Mouse (Mus musculus) neural tube, embryonic 12.5 days (tissue): ENCODE measurements around the gene Rab1a. TPM values are rescaled to one million over a fixed set of nuclear protein-coding genes. Genes with fewer than 3 reads are reported as not detected.

Experiments used
- ATAC-seq: fragments of 200-750 bp; cut with Nextera tagmentation; 2 replicates; pipeline ENCODE4 v1.8.0; 2017; ENCODE audit warnings: low read depth, mild to moderate bottlenecking, moderate TSS enrichment, moderate library complexity; ENCODE audit not compliant: low FRiP score
- H3K27ac ChIP-seq: fragments of 300-500 bp; sonication (generic); 2 replicates; pipeline ENCODE4 v1.5.1; 2016
- H3K27me3 ChIP-seq: fragments of 300-500 bp; sonication (generic); replicated peaks from 2 replicates; pipeline ENCODE4 v1.6.1; 2016; ENCODE audit warnings: mild to moderate bottlenecking
- H3K36me3 ChIP-seq: fragments of 300-500 bp; sonication (generic); 2 replicates; pipeline ENCODE4 v1.6.1; 2016; ENCODE audit warnings: mild to moderate bottlenecking
- H3K4me1 ChIP-seq: fragments of 300-500 bp; sonication (generic); 2 replicates; pipeline ENCODE4 v1.6.1; 2016
- H3K4me2 ChIP-seq: fragments of 300-500 bp; sonication (generic); replicated peaks from 2 replicates; pipeline ENCODE4 v1.6.1; 2016; ENCODE audit warnings: mild to moderate bottlenecking
- H3K4me3 ChIP-seq: fragments of 300-500 bp; sonication (generic); 2 replicates; pipeline ENCODE4 v1.5.1; 2016
- H3K9ac ChIP-seq: fragments of 300-500 bp; sonication (generic); 2 replicates; pipeline ENCODE4 v1.6.1; 2016; ENCODE audit warnings: mild to moderate bottlenecking
- H3K9me3 ChIP-seq: fragments of 300-500 bp; sonication (generic); 2 replicates; pipeline ENCODE4 v1.6.1; 2016; ENCODE audit warnings: mild to moderate bottlenecking
- WGBS: fragments of 180-500 bp; shearing (Covaris S2); methylation state at CpG from one replicate; pipeline ENCODE4 v1.1.7; 2016; 5-methylcytosine and 5-hydroxymethylcytosine counted together
- polyA plus RNA-seq: library from polyadenylated mRNA; unstranded; fragments of >200 nt; fragmentation: Nextera tagmentation; extraction: Ambion mirVana; gene quantifications from 2 replicates; pipeline ENCODE4 v1.2.1, GENCODE M21; 2016

Rab1a gene
- polyA plus RNA-seq, 1 experiment from 2014 or later: 293 TPM

DNA sequence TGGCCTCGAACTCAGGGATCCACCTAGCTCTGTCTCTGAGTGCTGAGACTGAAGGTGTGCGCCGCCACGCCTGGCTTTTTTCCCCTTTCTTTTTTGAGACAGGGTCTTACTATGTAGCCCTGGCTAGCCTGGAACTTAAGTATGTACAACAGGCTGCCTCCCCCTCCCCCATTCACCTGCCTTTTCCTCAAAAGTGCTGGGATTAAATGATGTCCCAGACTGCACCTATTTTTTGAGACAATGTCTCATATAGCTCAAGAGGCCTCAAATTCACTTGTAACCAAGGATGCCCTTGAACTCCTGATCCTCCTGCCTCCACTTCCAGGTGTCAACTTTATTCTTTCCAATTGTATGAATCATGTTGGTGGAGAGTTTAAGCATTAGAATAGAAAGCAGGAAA lies 24.7 kb downstream of the Rab1a start:
- peaks cover 60% of the 10 kb centered on the region for H3K36me3 ChIP-seq
- 97% methylated on average over 4 of the region's 4 CpGs for WGBS
- no peaks in the 10 kb centered on the region for H3K9me3 ChIP-seq

DNA sequence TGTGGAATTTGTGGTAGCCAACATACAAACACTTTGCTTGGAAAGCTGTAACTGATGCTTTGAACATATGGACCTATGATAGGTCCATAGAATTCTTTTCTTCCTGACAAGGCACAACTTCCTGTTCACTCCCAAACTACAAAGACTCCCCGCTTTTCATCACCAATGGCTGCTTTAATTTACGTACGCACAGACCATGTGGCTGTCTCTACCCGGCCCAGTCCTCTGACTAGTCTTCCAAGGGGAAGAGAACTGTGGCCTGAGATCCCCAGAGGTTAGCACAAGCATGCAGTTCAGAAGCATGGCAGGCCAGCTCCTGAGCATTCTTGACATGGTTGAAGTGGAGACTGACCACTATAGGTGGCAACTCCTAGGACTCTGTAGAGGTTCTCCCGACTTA lies 27.4 kb downstream of the Rab1a start:
- Histone ChIP-seq H3K9ac (no peak overlapping the region), H3K9me3 (no peaks in the 10 kb centered on the region), H3K27me3 (no peaks in the 10 kb centered on the region), H3K27ac (no peak overlapping the region), H3K4me2 (no peak overlapping the region), H3K4me1 (no peaks in the 10 kb centered on the region), H3K36me3 (peaks cover 65% of the 10 kb centered on the region), H3K4me3 (no peak overlapping the region)
- ATAC-seq: no peak
- WGBS: 86% methylated on average over 5 of the region's 5 CpGs

More for the DNA sequence above, 24.7 kb downstream of the Rab1a start:
- Histone ChIP-seq H3K4me1 (no peaks in the 10 kb centered on the region), H3K4me3 (no peak overlapping the region), H3K9ac (no peak overlapping the region), H3K4me2 (no peak overlapping the region), H3K27me3 (no peaks in the 10 kb centered on the region), H3K27ac (no peak overlapping the region)
- ATAC-seq: no peak

DNA sequence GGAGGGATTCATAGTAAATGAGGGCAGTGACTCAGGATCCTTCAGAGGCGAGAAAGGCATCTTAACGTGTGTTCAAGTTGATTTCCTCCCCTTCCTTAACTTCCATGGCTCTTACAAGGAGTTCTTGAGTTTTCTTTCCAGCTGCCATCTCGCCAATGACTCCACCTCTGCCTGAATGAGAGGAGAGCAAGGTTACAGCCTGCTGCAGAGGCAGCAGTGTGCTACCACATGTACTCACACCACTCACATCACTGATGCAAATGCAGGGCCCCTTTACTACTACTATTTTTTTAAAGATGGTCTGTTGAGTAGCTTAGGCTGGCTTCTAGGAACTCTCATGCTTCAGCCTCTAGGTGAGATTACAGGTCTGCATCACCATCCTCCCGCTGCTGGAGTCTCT lies 28.1 kb downstream of the Rab1a start:
- peaks cover 64% of the 10 kb centered on the region for H3K36me3 ChIP-seq
- H3K27me3 ChIP-seq: no peaks in the 10 kb centered on the region
- H3K9ac ChIP-seq: no peak overlapping the region
- no peak overlapping the region for H3K27ac ChIP-seq
- H3K4me2 ChIP-seq: no peak overlapping the region
- 87% methylated on average over 4 of the region's 4 CpGs for WGBS
- no peak overlapping the region for H3K4me3 ChIP-seq
- no peak for ATAC-seq
- no peaks in the 10 kb centered on the region for H3K9me3 ChIP-seq
- no peaks in the 10 kb centered on the region for H3K4me1 ChIP-seq

DNA sequence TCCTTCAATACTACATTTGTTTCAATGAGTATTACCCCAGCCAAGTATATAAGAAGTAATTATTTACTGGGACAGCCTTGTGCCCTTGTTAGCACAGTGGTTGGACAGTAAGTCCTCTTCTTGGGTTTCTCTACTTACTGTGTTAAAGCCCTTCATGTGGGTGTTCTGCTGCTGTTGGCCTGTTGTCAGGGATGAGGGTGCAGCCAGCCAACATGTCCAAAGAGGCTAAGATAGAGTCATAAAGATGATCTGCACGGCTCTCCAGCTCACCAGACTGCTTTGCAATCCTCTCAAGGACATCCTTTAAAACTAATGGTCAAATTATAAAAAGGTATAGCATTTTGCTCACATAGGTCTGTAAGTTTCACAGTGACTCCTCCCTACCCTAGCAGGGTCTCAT lies 29.1 kb downstream of the Rab1a start:
- ATAC-seq: no peak
- Histone ChIP-seq H3K4me3 (no peak overlapping the region), H3K27ac (no peak overlapping the region), H3K4me1 (no peaks in the 10 kb centered on the region), H3K4me2 (no peak overlapping the region), H3K9me3 (no peaks in the 10 kb centered on the region), H3K27me3 (no peaks in the 10 kb centered on the region), H3K36me3 (peaks cover 66% of the 10 kb centered on the region), H3K9ac (no peak overlapping the region)
- WGBS: 95% methylated on average over 1 of the region's 1 CpGs

DNA sequence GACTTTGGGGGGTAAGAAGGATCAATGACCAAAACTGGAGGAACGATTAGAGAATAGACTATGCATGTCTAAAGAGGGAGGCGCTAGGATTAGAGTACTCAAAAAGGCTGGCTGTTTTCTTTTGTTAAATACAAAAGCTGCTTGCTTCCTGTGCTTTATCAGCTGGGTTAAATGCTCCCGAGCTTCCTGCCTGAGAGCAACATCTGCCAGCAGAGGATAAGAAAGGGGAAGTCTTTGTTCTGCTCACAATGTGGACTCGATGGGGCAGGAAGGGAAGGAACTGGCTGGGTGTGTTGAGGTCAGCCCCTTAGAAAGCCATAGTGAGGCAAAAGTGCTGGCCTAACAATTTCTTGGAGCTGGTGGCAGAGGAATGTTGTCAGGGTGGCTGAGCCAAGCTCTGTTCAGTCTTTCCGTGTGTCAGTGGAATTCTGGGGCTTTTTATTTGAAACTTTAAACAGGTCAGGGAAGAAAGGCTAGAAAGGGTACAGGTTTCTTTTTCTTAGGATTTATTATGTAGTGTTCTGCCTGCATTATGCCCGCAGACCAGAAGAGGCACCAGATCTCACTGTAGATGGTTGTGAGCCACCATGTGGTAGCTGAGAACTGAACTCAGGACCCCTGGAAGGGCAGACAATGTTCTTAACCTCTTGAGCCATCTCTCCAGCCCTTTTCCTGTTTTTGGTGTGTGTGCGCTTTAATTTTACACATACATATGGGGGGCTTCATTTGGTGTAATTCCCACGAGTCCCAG lies 30.1 kb downstream of the Rab1a start:
- Histone ChIP-seq H3K4me2 (no peak overlapping the region), H3K27ac (no peak overlapping the region), H3K4me3 (no peak overlapping the region), H3K4me1 (no peaks in the 10 kb centered on the region), H3K9ac (no peak overlapping the region), H3K36me3 (peaks cover 67% of the 10 kb centered on the region), H3K27me3 (no peaks in the 10 kb centered on the region), H3K9me3 (no peaks in the 10 kb centered on the region)
- 51% methylated on average over 8 of the region's 8 CpGs for WGBS
- no peak for ATAC-seq

DNA sequence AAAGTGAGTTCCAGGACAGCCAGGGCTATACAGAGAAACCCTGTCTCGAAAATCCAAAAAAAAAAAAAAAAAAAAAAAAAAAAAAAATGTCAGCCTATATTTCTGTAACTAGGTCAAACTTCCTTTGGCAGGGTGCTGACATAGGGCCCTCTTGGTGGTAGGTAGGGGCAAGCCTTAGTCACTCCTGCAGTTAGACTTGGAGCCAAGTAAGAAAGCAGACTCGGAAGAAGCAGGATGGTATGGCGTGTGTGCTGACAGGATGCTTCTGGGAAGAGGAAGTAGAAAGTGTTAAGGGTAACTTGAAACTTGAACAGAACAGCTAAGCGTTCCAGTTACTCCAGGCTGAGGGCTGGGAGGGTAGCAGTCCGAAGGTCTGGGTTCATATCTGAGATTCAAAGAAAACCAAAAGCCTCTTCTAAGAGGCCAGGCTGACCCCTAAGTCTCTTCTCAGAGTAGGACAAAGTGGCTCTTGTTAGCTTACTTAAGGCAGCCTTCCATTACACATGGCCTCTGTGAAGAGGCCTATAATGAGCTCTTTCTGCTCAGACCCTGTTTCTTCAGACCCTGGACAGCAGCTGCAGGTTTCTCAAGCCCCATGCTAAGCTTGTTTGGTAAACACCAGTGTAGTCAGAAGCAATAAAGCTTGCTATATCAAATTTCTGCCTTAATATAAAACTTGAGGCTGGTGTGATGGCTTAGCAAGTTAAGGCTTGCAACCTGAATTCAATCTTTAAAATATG lies 31.0 kb downstream of the Rab1a start:
- no peak for ATAC-seq
- 81% methylated on average over 5 of the region's 5 CpGs for WGBS
- H3K36me3 ChIP-seq: peaks cover 76% of the 10 kb centered on the region
- no peaks in the 10 kb centered on the region for H3K4me1 ChIP-seq
- no peaks in the 10 kb centered on the region for H3K9me3 ChIP-seq
- no peak overlapping the region for H3K9ac ChIP-seq
- H3K27ac ChIP-seq: no peak overlapping the region
- no peak overlapping the region for H3K4me3 ChIP-seq
- H3K4me2 ChIP-seq: no peak overlapping the region
- H3K27me3 ChIP-seq: no peaks in the 10 kb centered on the region

DNA sequence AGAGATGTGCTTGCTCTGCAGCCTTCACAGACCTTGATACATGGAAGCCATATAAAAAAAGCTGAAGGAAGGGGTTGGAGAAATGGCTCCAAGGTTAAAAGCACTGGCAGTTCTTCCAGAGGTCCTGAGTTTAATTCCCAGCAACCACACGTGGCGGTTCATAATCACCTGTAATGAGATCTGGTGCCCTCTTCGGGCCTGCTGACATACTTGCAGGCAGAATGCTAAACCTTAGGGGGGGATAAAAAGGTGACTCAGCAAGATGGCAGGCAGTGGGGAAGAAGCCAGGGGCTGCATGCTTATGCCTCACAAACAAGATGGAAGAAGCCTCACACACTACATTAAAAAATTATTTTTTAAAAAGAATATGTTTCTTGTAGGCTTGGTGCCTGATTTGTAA lies 33.0 kb downstream of the Rab1a start:
- Histone ChIP-seq H3K27ac (no peak overlapping the region), H3K4me3 (no peak overlapping the region), H3K4me2 (no peak overlapping the region), H3K27me3 (no peaks in the 10 kb centered on the region), H3K4me1 (no peaks in the 10 kb centered on the region), H3K9ac (no peak overlapping the region), H3K36me3 (peaks cover 83% of the 10 kb centered on the region), H3K9me3 (no peaks in the 10 kb centered on the region)
- WGBS: 74% methylated on average over 3 of the region's 3 CpGs
- ATAC-seq: no peak

DNA sequence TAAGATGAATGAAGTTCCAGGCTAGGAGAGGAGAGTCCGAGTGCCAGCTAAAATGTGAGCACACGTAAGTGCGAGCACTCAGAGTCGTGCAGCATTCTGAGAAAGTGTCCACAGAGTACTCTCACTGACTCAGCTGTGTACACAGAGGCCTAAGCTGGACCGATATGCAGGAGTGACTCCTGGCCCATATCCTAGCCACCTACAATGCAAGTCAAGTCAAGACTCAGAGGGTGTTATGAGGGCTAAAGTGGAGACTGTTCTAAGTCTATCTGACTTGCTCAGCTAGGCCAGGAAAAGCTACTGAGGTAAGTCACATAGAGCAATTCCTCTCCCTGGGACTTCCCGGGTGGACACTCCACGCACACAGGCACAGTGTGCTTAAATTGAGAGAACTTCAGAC lies 35.8 kb downstream of the Rab1a start:
- 94% methylated on average over 7 of the region's 7 CpGs for WGBS
- Histone ChIP-seq H3K4me3 (no peak overlapping the region), H3K9me3 (no peaks in the 10 kb centered on the region), H3K9ac (no peak overlapping the region), H3K4me2 (no peak overlapping the region), H3K27me3 (no peaks in the 10 kb centered on the region), H3K4me1 (no peaks in the 10 kb centered on the region), H3K36me3 (peaks cover 85% of the 10 kb centered on the region), H3K27ac (no peak overlapping the region)
- no peak for ATAC-seq

DNA sequence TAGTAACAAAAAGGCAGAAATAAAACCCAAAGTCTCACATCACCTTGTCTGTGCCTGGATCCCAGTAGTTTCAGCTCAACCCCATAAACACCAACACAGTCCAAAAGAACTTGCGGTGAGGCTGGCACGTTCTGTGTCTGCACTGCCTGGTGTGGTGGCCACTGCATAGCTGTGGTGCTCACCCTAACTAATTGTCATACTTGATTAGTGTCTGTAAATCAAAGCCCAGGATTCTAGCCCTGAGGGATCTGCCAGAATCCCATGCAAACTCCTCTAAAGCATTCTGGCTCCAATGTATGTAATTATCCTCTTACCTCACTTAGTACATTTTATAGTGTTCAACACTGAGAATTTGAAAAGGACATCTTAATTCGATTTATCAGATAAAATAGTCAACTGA lies 36.7 kb downstream of the Rab1a start:
- Histone ChIP-seq H3K9ac (no peak overlapping the region), H3K4me1 (0 out of 2 replicates have a peak, but pooled peaks cover under 1% of the 10 kb centered on the region), H3K9me3 (no peaks in the 10 kb centered on the region), H3K4me2 (no peak overlapping the region), H3K4me3 (no peak overlapping the region), H3K27me3 (no peaks in the 10 kb centered on the region), H3K36me3 (peaks cover 77% of the 10 kb centered on the region), H3K27ac (no peak overlapping the region)
- no peak for ATAC-seq
- 94% methylated on average over 3 of the region's 3 CpGs for WGBS

DNA sequence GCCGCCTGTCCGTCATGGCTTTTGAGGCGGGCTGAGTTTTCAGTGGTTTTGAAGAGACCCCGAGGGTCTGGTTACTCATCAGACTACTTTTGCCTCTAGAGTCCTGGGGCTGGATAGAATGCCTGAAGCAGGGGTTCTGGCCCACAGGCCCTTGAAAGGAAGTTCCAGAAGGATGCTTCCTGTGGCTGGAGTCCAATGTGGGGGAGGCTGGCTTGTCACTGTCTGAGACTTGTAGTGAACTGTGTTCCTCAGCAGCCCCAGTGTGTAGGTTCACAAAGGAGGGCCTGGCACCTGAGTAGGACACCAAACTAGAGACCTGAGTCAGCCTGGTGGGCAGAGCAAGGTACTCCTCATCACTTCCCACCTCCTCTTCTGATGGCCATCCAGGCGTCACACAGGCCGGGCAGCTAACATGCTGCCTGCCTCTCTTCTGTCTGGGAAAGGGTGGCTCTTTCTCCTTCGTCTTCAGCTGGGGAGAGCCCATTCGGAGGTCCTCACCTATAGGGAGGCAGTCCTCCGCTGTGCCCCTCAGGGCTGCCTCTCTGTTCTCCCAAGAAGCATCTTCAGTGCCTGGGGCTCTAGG lies 38.1 kb downstream of the Rab1a start:
- H3K36me3 ChIP-seq: peaks cover 72% of the 10 kb centered on the region
- H3K4me3 ChIP-seq: no peak overlapping the region
- no peaks in the 10 kb centered on the region for H3K27me3 ChIP-seq
- H3K9ac ChIP-seq: no peak overlapping the region
- no peak overlapping the region for H3K4me2 ChIP-seq
- H3K9me3 ChIP-seq: no peaks in the 10 kb centered on the region
- ATAC-seq: no peak
- 91% methylated on average over 9 of the region's 9 CpGs for WGBS
- 0 out of 2 replicates have a peak, but pooled peaks cover 5% of the 10 kb centered on the region for H3K4me1 ChIP-seq
- H3K27ac ChIP-seq: no peak overlapping the region

DNA sequence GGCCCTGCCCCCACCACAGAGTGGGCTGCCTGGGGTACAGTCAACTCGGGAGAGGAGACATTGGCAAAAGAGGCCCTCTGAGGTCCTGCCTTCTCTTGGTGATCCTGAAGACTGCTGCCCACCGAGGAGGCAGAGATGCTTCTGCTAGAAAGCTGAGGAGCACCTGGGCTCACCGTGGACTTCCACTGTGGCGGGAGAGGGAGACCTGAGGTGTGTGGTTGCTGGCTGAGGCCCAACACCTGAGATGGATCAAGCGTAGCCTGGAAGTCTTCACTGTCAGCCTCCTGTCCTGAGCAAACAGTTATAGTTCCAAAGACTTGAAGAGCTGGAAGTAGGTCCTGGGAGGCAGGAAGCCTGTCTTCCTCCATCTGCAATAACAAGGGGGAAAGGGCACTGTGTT lies 39.1 kb downstream of the Rab1a start:
- Histone ChIP-seq H3K36me3 (peaks cover 68% of the 10 kb centered on the region), H3K27me3 (no peaks in the 10 kb centered on the region), H3K9me3 (no peaks in the 10 kb centered on the region), H3K27ac (no peak overlapping the region), H3K9ac (no peak overlapping the region), H3K4me3 (no peak overlapping the region), H3K4me2 (no peak overlapping the region), H3K4me1 (0 out of 2 replicates have a peak, but pooled peaks cover 5% of the 10 kb centered on the region)
- ATAC-seq: no peak
- WGBS: 89% methylated on average over 5 of the region's 5 CpGs

DNA sequence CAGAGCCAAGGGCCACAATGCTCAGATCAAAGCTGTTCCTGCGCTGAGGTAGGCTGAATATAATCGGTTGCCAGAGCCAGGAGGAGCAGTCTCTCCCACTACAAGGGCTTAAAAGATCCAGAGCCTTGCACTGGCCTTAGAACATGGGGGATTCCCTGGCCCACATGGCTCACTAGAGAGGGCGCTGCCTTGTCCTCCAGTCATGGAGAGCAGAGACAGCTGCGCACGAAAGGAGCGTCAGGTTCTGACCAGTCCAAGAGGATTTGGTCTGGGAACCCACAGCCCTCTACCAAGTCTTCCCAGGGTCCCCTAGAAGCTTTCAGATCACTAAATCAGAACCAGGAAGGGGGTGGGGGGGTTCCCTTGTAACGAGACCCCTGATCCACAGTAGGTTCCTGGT lies 40.1 kb downstream of the Rab1a start:
- Histone ChIP-seq H3K4me3 (no peak overlapping the region), H3K4me1 (peaks cover 10% of the 10 kb centered on the region; the same call in 1 of the 2 replicates), H3K9me3 (no peaks in the 10 kb centered on the region), H3K27me3 (no peaks in the 10 kb centered on the region), H3K36me3 (peaks cover 60% of the 10 kb centered on the region), H3K27ac (no peak overlapping the region), H3K4me2 (no peak overlapping the region), H3K9ac (no peak overlapping the region)
- no peak for ATAC-seq
- 95% methylated on average over 7 of the region's 7 CpGs for WGBS
